Mouse (Mus musculus) liver, postnatal 0 days (tissue): ENCODE data around the gene Usp16. TPM values are rescaled to one million over a fixed set of nuclear protein-coding genes. Genes with fewer than 3 reads are reported as not detected.

Source experiments
- ATAC-seq: fragments of 200-750 bp; cut with Nextera tagmentation; 2 replicates; pipeline ENCODE4 v1.8.0; 2017; ENCODE audit warnings: mild to moderate bottlenecking, moderate library complexity
- DNase-seq: peaks from one replicate; pipeline ENCODE4 v3.0.0-alpha.2; 2016
- H3K27ac ChIP-seq: fragments of 300-500 bp; sonication (generic); 2 replicates; pipeline ENCODE4 v1.5.1; 2014; ENCODE audit warnings: antibody characterized with exemption, moderate library complexity, mild to moderate bottlenecking, low read depth
- H3K27me3 ChIP-seq: fragments of 300-500 bp; sonication (generic); 2 replicates; pipeline ENCODE4 v1.6.1; 2014; ENCODE audit warnings: low read length, control low read depth, mixed read lengths; ENCODE audit not compliant: insufficient read depth
- H3K36me3 ChIP-seq: fragments of 300-500 bp; sonication (generic); replicated peaks from 2 replicates; pipeline ENCODE4 v1.6.1; 2014; ENCODE audit warnings: mild to moderate bottlenecking, control low read depth, low read length, moderate library complexity, mixed read lengths; ENCODE audit not compliant: insufficient read depth
- H3K4me1 ChIP-seq: fragments of 300-500 bp; sonication (generic); 2 replicates; pipeline ENCODE4 v1.6.1; 2014; ENCODE audit warnings: antibody characterized with exemption, mild to moderate bottlenecking, control low read depth; ENCODE audit not compliant: insufficient read depth
- H3K4me2 ChIP-seq: fragments of 300-500 bp; sonication (generic); 2 replicates; pipeline ENCODE4 v1.6.1; 2014; ENCODE audit warnings: low read depth, mild to moderate bottlenecking, low read length, moderate library complexity, mixed read lengths
- H3K4me3 ChIP-seq: fragments of 300-500 bp; sonication (generic); 2 replicates; pipeline ENCODE4 v1.5.1; 2014; ENCODE audit warnings: low read depth, low read length
- H3K9ac ChIP-seq: fragments of 300-500 bp; sonication (generic); replicated peaks from 2 replicates; pipeline ENCODE4 v1.6.1; 2014; ENCODE audit warnings: mild to moderate bottlenecking, moderate library complexity
- H3K9me3 ChIP-seq: fragments of 300-500 bp; sonication (generic); 2 replicates; pipeline ENCODE4 v1.6.1; 2016; ENCODE audit warnings: mild to moderate bottlenecking, control low read depth, low read length, mixed read lengths
- CTCF ChIP-seq: sonication (generic); IDR thresholded peaks from 2 replicates; pipeline ENCODE4 v1.5.1; 2016; ENCODE audit warnings: antibody characterized with exemption, low read depth
- EP300 ChIP-seq: IDR thresholded peaks from 2 replicates; pipeline ENCODE4 v1.6.1; 2016; ENCODE audit warnings: antibody characterized with exemption, low read depth, mild to moderate bottlenecking
- WGBS: fragments of 180-500 bp; shearing (Covaris S2); extraction: QIAGEN DNeasy Blood & Tissue Kit; methylation state at CpG from one replicate; pipeline ENCODE4 v1.1.7; 2014; ENCODE audit not compliant: insufficient replicate concordance; 5-methylcytosine and 5-hydroxymethylcytosine counted together
- polyA plus RNA-seq: library from polyadenylated mRNA; unstranded; fragments of >200 nt; fragmentation: Nextera tagmentation; extraction: Ambion mirVana; gene quantifications from 2 replicates; pipeline ENCODE4 v1.2.1, GENCODE M21; 2015

Gene Usp16
- polyA plus RNA-seq, 1 experiment from 2014 or later: 23.6 TPM

- Histone ChIP-seq H3K4me3 (no peak overlapping the region), H3K27ac (no peak overlapping the region), H3K9ac (no peak overlapping the region), H3K4me2 (no peak overlapping the region), H3K27me3 (no peaks in the 10 kb centered on the region), H3K4me1 (peaks cover 13% of the 10 kb centered on the region), H3K36me3 (no peaks in the 10 kb centered on the region; the same call in 1 of the 2 replicates), H3K9me3 (no peaks in the 10 kb centered on the region)
- 73% methylated on average over 6 of the region's 6 CpGs for WGBS
- TF ChIP-seq CTCF (no peak), EP300 (no peak)
- ATAC-seq (no peak), DNase-seq (no peak)
Observed at GRCm38 (mm10) chr16:87434946-87435345, 19.6 kb upstream of the Usp16 start.

- Histone ChIP-seq H3K4me1 (peaks cover 13% of the 10 kb centered on the region), H3K27ac (no peak overlapping the region), H3K36me3 (no peaks in the 10 kb centered on the region; the same call in 1 of the 2 replicates), H3K9ac (no peak overlapping the region), H3K4me3 (no peak overlapping the region), H3K27me3 (no peaks in the 10 kb centered on the region), H3K4me2 (no peak overlapping the region), H3K9me3 (no peaks in the 10 kb centered on the region)
- DNase-seq (no peak), ATAC-seq (no peak)
- 80% methylated on average over 13 of the region's 13 CpGs for WGBS
- no peak for TF ChIP-seq CTCF
- TF ChIP-seq EP300: no peak
Observed at GRCm38 (mm10) chr16:87435411-87436205, 18.9 kb upstream of the Usp16 start.

GRCm38 (mm10) chr16:87437096-87437495, 17.4 kb upstream of the Usp16 start:
- Histone ChIP-seq H3K36me3 (no peaks in the 10 kb centered on the region; the same call in 1 of the 2 replicates), H3K4me1 (peaks cover 17% of the 10 kb centered on the region), H3K27me3 (no peaks in the 10 kb centered on the region), H3K4me3 (no peak overlapping the region), H3K4me2 (no peak overlapping the region), H3K9ac (no peak overlapping the region), H3K9me3 (no peaks in the 10 kb centered on the region), H3K27ac (no peak overlapping the region)
- WGBS: 91% methylated on average over 21 of the region's 21 CpGs
- no peak for DNase-seq
- no peak for ATAC-seq
- TF ChIP-seq EP300 (no peak), CTCF (no peak)

- no peak overlapping the region for H3K27ac ChIP-seq
- no peaks in the 10 kb centered on the region for H3K9me3 ChIP-seq
- 86% methylated on average over 8 of the region's 8 CpGs for whole genome bisulfite sequencing
- DNase-seq (no peak), ATAC-seq (no peak)
- TF ChIP-seq EP300 (no peak), CTCF (no peak)
- H3K4me1 ChIP-seq: peaks cover 17% of the 10 kb centered on the region
- H3K36me3 ChIP-seq: no peaks in the 10 kb centered on the region; the same call in 1 of the 2 replicates
- no peaks in the 10 kb centered on the region for H3K27me3 ChIP-seq
- H3K4me3 ChIP-seq: no peak overlapping the region
- no peak overlapping the region for H3K9ac ChIP-seq
- no peak overlapping the region for H3K4me2 ChIP-seq
Observed at GRCm38 (mm10) chr16:87438697-87439096, 15.8 kb upstream of the Usp16 start.

GRCm38 (mm10) chr16:87440184-87440686, 14.3 kb upstream of the Usp16 start, which contains the start of gene Rwdd2b:
Gene Rwdd2b (minus strand): TSS chr16:87440573.
- H3K4me3 ChIP-seq: peak within 1 kb of the TSS; percentile 95
- H3K4me1 ChIP-seq: peaks cover 17% of the 10 kb centered on the region
- ATAC-seq (peak; percentile 95), DNase-seq (peak; percentile 94)
- no peaks in the 10 kb centered on the region; the same call in 1 of the 2 replicates for H3K36me3 ChIP-seq
- H3K27me3 ChIP-seq: no peaks in the 10 kb centered on the region
- peak within 1 kb of the TSS; percentile 91 for H3K4me2 ChIP-seq
- peak within 1 kb of the TSS; percentile 86 for H3K9ac ChIP-seq
- H3K27ac ChIP-seq: peak within 1 kb of the TSS; percentile 95
- no peaks in the 10 kb centered on the region for H3K9me3 ChIP-seq
- TF ChIP-seq CTCF (no peak), EP300 (no peak)
- under 1% methylated on average over 38 of the region's 38 CpGs for WGBS

- H3K36me3 ChIP-seq: no peaks in the 10 kb centered on the region; the same call in 1 of the 2 replicates
- H3K4me1 ChIP-seq: peaks cover 17% of the 10 kb centered on the region
- no peaks in the 10 kb centered on the region for H3K27me3 ChIP-seq
- H3K9me3 ChIP-seq: no peaks in the 10 kb centered on the region
- peak overlapping the region; percentile 95 for H3K27ac ChIP-seq
- H3K4me3 ChIP-seq: peak overlapping the region; percentile 95
- no peak for TF ChIP-seq EP300
- peak; percentile 62 for TF ChIP-seq CTCF
- DNase-seq (peak; percentile 31), ATAC-seq (peak; percentile 37)
- 5% methylated on average over 9 of the region's 9 CpGs for WGBS
- H3K4me2 ChIP-seq: peak overlapping the region; percentile 91
- H3K9ac ChIP-seq: peak overlapping the region; percentile 86
Observed at GRCm38 (mm10) chr16:87441089-87441488, 13.4 kb upstream of the Usp16 start.
